Mouse (Mus musculus) embryonic facial prominence, embryonic 13.5 days (tissue): ENCODE results near the gene Nt5c3. TPM values are rescaled to one million over a fixed set of nuclear protein-coding genes. Genes with fewer than 3 reads are reported as not detected.
A peak's percentile ranks its signal among the peaks of the same experiment; 100 is the strongest.

Experiments
- ATAC-seq: fragments of 200-750 bp; cut with Nextera tagmentation; 2 replicates; pipeline ENCODE4 v1.8.0; 2017; ENCODE audit warnings: low read depth; ENCODE audit not compliant: insufficient number of reproducible peaks, insufficient read depth, low FRiP score, low TSS enrichment
- H3K27ac ChIP-seq: fragments of 300-500 bp; sonication (generic); 2 replicates; pipeline ENCODE4 v1.5.1; 2015; ENCODE audit warnings: moderate library complexity, mild to moderate bottlenecking, inconsistent platforms
- H3K27me3 ChIP-seq: fragments of 300-500 bp; sonication (generic); 2 replicates; pipeline ENCODE4 v1.6.1; 2015; ENCODE audit warnings: mild to moderate bottlenecking, inconsistent platforms
- H3K36me3 ChIP-seq: fragments of 300-500 bp; sonication (generic); 2 replicates; pipeline ENCODE4 v1.6.1; 2015; ENCODE audit warnings: mild to moderate bottlenecking, inconsistent platforms
- H3K4me1 ChIP-seq: fragments of 300-500 bp; sonication (generic); 2 replicates; pipeline ENCODE4 v1.6.1; 2015; ENCODE audit warnings: inconsistent platforms
- H3K4me2 ChIP-seq: fragments of 300-500 bp; sonication (generic); 2 replicates; pipeline ENCODE4 v1.6.1; 2015; ENCODE audit warnings: moderate library complexity, mild to moderate bottlenecking, inconsistent platforms
- H3K4me3 ChIP-seq: fragments of 300-500 bp; sonication (generic); 2 replicates; pipeline ENCODE4 v1.5.1; 2015; ENCODE audit warnings: mild to moderate bottlenecking, inconsistent platforms
- H3K9ac ChIP-seq: fragments of 300-500 bp; sonication (generic); 2 replicates; pipeline ENCODE4 v1.6.1; 2015; ENCODE audit warnings: mild to moderate bottlenecking, inconsistent platforms
- H3K9me3 ChIP-seq: fragments of 300-500 bp; sonication (generic); 2 replicates; pipeline ENCODE4 v1.6.1; 2016; ENCODE audit warnings: inconsistent platforms
- WGBS: fragments of 180-500 bp; shearing (Covaris S2); methylation state at CpG from one replicate; pipeline ENCODE4 v1.1.7; 2015; ENCODE audit warnings: mixed read lengths; 5-methylcytosine and 5-hydroxymethylcytosine counted together
- polyA plus RNA-seq: library from polyadenylated mRNA; unstranded; fragments of >200 nt; fragmentation: Nextera tagmentation; extraction: Ambion mirVana; gene quantifications from 2 replicates; pipeline ENCODE4 v1.2.1, GENCODE M21; 2015

The Nt5c3 gene
- polyA plus RNA-seq, result 66.0 and 67.4 TPM in 2 replicates

GRCm38 (mm10) chr6:56923726-56924707 lies at the start of gene Nt5c3, which contains the start of gene Vmn1r4:
TSS of gene Nt5c3 (minus strand) at chr6:56923932.
TSS of gene Vmn1r4 (plus strand) at chr6:56924015.
- Histone ChIP-seq H3K36me3 (no peaks in the 10 kb centered on the region), H3K4me1 (peaks cover 21% of the 10 kb centered on the region), H3K9me3 (no peaks in the 10 kb centered on the region), H3K4me2 (peak within 1 kb of the TSS; percentile 66), H3K4me3 (peak within 1 kb of the TSS; percentile 74), H3K9ac (peak within 1 kb of the TSS; percentile 82), H3K27ac (peak within 1 kb of the TSS; percentile 88), H3K27me3 (no peaks in the 10 kb centered on the region)
- whole genome bisulfite sequencing, result 3% methylated on average over 64 of the region's 64 CpGs
- peak; percentile 95 for ATAC-seq

GRCm38 (mm10) chr6:56969973-56970372 lies 46.2 kb upstream of the Nt5c3 start, which contains the start of gene Vmn1r5:
TSS of gene Vmn1r5 (plus strand) at chr6:56970273.
- Histone ChIP-seq H3K36me3 (no peaks in the 10 kb centered on the region), H3K4me3 (no peak within 1 kb of the TSS), H3K4me1 (no peaks in the 10 kb centered on the region), H3K4me2 (no peak within 1 kb of the TSS), H3K9me3 (no peaks in the 10 kb centered on the region), H3K27me3 (no peaks in the 10 kb centered on the region), H3K27ac (no peak within 1 kb of the TSS), H3K9ac (no peak within 1 kb of the TSS)
- ATAC-seq, result no peak

- H3K36me3 ChIP-seq, result no peaks in the 10 kb centered on the region
- H3K4me3 ChIP-seq, result no peak overlapping the region
Measured at GRCm38 (mm10) chr6:56956436-56956835, 32.7 kb upstream of the Nt5c3 start.

GRCm38 (mm10) chr6:56934366-56934765 lies 10.6 kb upstream of the Nt5c3 start:
- no peak for ATAC-seq
- H3K27me3 ChIP-seq, result no peaks in the 10 kb centered on the region
- H3K4me2 ChIP-seq, result no peak overlapping the region
- no peak overlapping the region for H3K9ac ChIP-seq
- H3K4me3 ChIP-seq, result no peak overlapping the region
- WGBS, result 80% methylated on average over 4 of the region's 4 CpGs
- no peaks in the 10 kb centered on the region for H3K36me3 ChIP-seq
- no peaks in the 10 kb centered on the region for H3K9me3 ChIP-seq
- H3K4me1 ChIP-seq, result no peaks in the 10 kb centered on the region
- H3K27ac ChIP-seq, result no peak overlapping the region

More at GRCm38 (mm10) chr6:56956436-56956835, 32.7 kb upstream of the Nt5c3 start:
- no peaks in the 10 kb centered on the region for H3K4me1 ChIP-seq
- ATAC-seq, result no peak
- no peaks in the 10 kb centered on the region for H3K9me3 ChIP-seq
- WGBS, result 80% methylated on average over 5 of the region's 5 CpGs
- H3K27ac ChIP-seq, result no peak overlapping the region
- no peaks in the 10 kb centered on the region for H3K27me3 ChIP-seq
- H3K4me2 ChIP-seq, result no peak overlapping the region
- no peak overlapping the region for H3K9ac ChIP-seq

DNA sequence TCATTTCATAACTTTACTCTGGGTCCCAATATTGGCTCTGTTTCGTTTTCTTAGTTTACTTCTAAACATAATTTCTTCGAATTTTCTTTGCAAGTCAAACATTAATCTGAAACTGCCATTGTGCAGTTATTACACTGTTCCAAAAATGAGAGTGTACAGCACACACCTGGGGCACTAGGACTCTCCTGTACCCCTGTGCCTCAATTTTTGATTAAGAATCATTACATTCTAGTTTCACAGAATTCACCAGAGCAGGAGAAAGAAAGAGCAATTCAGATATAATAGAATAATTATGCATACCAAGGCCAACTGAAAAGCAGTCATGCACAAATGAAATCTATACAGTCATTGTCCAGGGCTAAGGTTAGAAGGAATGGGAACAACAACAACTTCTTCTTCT lies 8.7 kb upstream of the Nt5c3 start:
- H3K4me1 ChIP-seq, result no peaks in the 10 kb centered on the region
- H3K27ac ChIP-seq, result no peak overlapping the region
- no peak overlapping the region for H3K4me2 ChIP-seq
- no peaks in the 10 kb centered on the region for H3K27me3 ChIP-seq
- ATAC-seq, result no peak
- H3K9me3 ChIP-seq, result no peaks in the 10 kb centered on the region
- WGBS, result 65% methylated on average over 2 of the region's 2 CpGs
- no peak overlapping the region for H3K4me3 ChIP-seq
- no peaks in the 10 kb centered on the region for H3K36me3 ChIP-seq
- H3K9ac ChIP-seq, result no peak overlapping the region

DNA sequence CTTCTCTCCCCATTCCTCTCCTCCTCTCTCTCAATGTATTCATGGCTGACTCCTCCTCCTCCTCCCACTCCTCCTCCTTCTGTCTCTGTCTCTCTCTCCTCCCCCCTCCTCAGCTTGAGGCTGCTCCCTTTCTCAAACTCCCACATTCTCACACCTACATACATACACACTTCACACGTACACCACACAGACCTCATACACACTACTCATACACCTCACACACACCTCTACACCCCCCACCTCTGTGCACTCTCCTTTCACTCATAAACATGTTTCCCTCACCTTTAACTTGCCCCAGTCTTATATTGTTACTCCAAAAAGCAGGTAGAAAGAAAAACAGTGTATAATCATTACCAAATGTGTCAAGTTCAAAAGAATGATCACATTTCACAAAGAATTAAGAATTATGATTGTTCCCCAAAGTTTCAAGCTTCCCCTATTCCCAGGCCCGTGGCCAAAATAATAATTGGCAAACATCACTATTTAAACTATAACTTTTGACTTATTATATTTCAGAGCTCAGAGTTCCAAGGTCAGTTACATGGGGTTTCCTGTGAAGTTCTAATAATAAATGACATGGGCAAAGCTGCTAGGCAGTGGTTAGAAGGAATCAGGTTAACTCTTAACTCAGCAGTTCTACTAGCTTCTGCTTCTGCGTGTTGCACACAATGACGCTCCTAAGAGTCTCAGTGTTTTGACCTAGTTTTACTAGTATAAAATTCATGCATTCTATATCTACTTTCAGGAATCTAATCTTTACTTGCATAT lies 8.1 kb upstream of the Nt5c3 start:
- H3K27ac ChIP-seq, result no peak overlapping the region
- 71% methylated on average over 4 of the region's 4 CpGs for WGBS
- ATAC-seq, result no peak
- no peaks in the 10 kb centered on the region for H3K36me3 ChIP-seq
- no peak overlapping the region for H3K9ac ChIP-seq
- no peak overlapping the region for H3K4me3 ChIP-seq
- H3K9me3 ChIP-seq, result no peaks in the 10 kb centered on the region
- H3K27me3 ChIP-seq, result no peaks in the 10 kb centered on the region
- H3K4me1 ChIP-seq, result no peaks in the 10 kb centered on the region
- no peak overlapping the region for H3K4me2 ChIP-seq

DNA sequence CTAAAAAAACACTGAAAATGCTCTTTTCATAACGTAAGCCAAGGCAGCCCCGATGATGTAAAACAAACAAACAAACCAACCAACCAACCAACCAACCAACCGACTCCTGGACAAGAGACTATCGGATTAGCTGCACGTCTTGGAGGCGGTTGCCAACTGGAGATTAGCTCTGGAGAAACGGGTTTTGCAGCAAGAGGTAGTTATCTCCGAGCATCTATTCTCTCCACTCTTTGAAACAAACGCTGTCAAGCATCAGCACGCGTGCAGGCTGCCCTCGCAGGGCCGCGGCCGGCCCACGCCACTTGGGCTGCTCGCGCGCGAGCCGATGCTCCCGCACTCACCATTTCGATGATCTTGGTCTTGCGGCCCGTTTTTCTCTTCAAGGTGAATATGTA lies 404 bp downstream of the Nt5c3 start:
- Histone ChIP-seq H3K36me3 (no peaks in the 10 kb centered on the region), H3K27ac (peak overlapping the region; percentile 88), H3K4me2 (peak overlapping the region; percentile 66), H3K4me3 (peak overlapping the region; percentile 74), H3K9me3 (no peaks in the 10 kb centered on the region), H3K9ac (peak overlapping the region; percentile 82), H3K4me1 (peaks cover 21% of the 10 kb centered on the region), H3K27me3 (no peaks in the 10 kb centered on the region)
- peak; percentile 20; the same call in 1 of the 2 replicates for ATAC-seq
- WGBS, result under 1% methylated on average over 25 of the region's 25 CpGs

DNA sequence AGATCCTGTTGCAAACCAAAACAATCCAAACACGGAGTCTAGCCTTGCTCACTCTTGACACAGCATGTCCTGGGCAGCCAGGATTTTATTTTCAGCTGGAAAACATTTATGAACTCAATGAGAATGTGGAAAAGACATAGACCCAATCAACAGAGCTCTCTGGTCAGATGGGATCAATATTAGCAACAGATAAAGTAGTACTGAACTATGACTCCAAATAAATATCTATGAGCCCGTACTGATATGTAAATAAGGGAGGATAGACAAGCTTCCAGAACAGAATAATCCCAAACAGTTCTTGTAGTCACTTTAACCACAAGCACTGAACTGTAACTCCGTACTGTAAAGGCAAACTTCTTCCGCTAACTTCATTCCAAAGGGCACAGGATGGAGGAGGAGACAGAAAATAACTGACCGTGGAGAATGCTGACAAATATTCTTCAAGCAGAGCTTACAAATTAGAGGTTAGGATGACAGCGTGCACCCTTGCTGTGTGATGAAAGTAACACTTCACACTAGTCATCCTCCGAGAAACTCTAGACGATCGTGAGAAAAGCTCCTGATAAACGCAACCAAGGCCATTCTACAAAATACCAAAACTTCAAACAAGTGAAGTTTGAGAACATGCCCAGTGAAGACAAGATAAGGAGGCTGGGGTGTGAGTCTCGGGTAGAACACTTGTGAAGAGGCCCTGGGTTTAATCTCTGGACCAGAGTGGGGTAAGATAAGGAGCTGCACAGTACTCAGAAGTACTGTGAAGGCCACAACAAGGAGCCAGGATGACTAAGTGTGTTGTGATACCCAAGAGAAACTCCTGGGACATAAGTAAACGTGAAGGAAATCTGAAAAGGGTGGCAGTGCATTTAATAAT lies 3.3 kb downstream of the Nt5c3 start:
- Histone ChIP-seq H3K9me3 (no peaks in the 10 kb centered on the region), H3K4me3 (no peak overlapping the region), H3K4me1 (peaks cover 21% of the 10 kb centered on the region), H3K27ac (no peak overlapping the region; the same call in 1 of the 2 replicates), H3K4me2 (no peak overlapping the region), H3K9ac (no peak overlapping the region), H3K36me3 (no peaks in the 10 kb centered on the region), H3K27me3 (no peaks in the 10 kb centered on the region)
- no peak for ATAC-seq
- WGBS, result 67% methylated on average over 12 of the region's 12 CpGs

GRCm38 (mm10) chr6:56919330-56920044 lies 4.2 kb downstream of the Nt5c3 start:
- 86% methylated on average over 7 of the region's 7 CpGs for WGBS
- no peak for ATAC-seq

DNA sequence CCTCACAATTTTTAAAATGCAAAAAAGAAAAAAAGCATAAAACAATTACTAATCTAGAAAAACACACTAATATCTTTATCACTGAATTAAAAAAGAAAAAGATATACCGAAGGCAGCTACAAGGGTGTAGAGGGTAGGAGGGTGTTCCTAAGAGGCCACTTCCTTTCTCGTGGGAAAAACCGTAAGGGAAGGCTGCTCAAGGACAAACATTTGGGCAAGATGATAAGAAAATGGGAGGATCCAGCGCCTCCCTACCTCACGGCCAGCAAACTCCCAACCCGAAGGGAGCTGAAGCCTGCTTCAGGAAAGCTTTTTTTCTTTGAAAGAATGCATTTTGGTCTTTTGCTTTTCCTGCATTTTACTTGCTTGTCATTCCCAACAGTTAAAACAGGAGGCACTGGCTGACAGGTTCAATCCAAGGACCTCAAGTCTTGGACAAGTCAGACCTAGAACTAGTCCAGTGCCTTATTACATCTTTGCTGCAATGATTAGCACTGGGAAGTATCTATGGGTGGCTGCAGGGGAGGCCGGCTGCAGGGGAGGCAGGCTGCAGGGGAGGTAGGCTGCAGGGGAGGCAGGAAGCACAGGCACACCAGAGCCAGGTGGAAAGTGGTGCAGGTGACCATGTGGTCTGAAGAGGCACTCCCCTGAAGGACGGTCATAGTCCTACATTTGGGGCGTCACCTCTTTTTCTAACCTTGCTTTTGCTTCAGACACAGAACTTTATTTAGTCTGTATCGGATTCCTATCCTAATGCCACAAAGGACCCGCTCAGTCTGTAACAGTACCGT lies 6.0 kb downstream of the Nt5c3 start:
- Histone ChIP-seq H3K27ac (no peak overlapping the region), H3K9ac (no peak overlapping the region), H3K4me1 (peaks cover 26% of the 10 kb centered on the region), H3K4me3 (no peak overlapping the region), H3K4me2 (no peak overlapping the region), H3K9me3 (no peaks in the 10 kb centered on the region), H3K36me3 (no peaks in the 10 kb centered on the region), H3K27me3 (no peaks in the 10 kb centered on the region)
- no peak for ATAC-seq
- WGBS, result 73% methylated on average over 12 of the region's 12 CpGs

More at GRCm38 (mm10) chr6:56919330-56920044, 4.2 kb downstream of the Nt5c3 start:
- Histone ChIP-seq H3K4me3 (no peak overlapping the region), H3K36me3 (no peaks in the 10 kb centered on the region), H3K4me2 (no peak overlapping the region), H3K27me3 (no peaks in the 10 kb centered on the region), H3K9ac (no peak overlapping the region), H3K9me3 (no peaks in the 10 kb centered on the region), H3K27ac (no peak overlapping the region), H3K4me1 (peaks cover 19% of the 10 kb centered on the region)
